Mouse (Mus musculus) hindbrain, embryonic 13.5 days (tissue): ENCODE results near the gene Mark3. TPM values are rescaled to one million over a fixed set of nuclear protein-coding genes. Genes with fewer than 3 reads are reported as not detected.

Experiments used
- ATAC-seq: fragments of 200-750 bp; cut with Nextera tagmentation; 2 replicates; pipeline ENCODE4 v1.8.0; 2017; ENCODE audit warnings: moderate TSS enrichment; ENCODE audit not compliant: low FRiP score
- H3K27ac ChIP-seq: fragments of 300-500 bp; sonication (generic); 2 replicates; pipeline ENCODE4 v1.5.1; 2015; ENCODE audit warnings: inconsistent platforms, mild to moderate bottlenecking, moderate library complexity
- H3K27me3 ChIP-seq: fragments of 300-500 bp; sonication (generic); 2 replicates; pipeline ENCODE4 v1.6.1; 2015; ENCODE audit warnings: mild to moderate bottlenecking, inconsistent platforms
- H3K36me3 ChIP-seq: fragments of 300-500 bp; sonication (generic); 2 replicates; pipeline ENCODE4 v1.6.1; 2015; ENCODE audit warnings: mild to moderate bottlenecking, inconsistent platforms
- H3K4me1 ChIP-seq: fragments of 300-500 bp; sonication (generic); replicated peaks from 2 replicates; pipeline ENCODE4 v1.6.1; 2015; ENCODE audit warnings: inconsistent platforms
- H3K4me2 ChIP-seq: fragments of 300-500 bp; sonication (generic); 2 replicates; pipeline ENCODE4 v1.6.1; 2015; ENCODE audit warnings: inconsistent platforms, mild to moderate bottlenecking, moderate library complexity
- H3K4me3 ChIP-seq: fragments of 300-500 bp; sonication (generic); 2 replicates; pipeline ENCODE4 v1.5.1; 2015; ENCODE audit warnings: mild to moderate bottlenecking, inconsistent platforms
- H3K9ac ChIP-seq: fragments of 300-500 bp; sonication (generic); 2 replicates; pipeline ENCODE4 v1.6.1; 2015; ENCODE audit warnings: mild to moderate bottlenecking, inconsistent platforms
- H3K9me3 ChIP-seq: fragments of 300-500 bp; sonication (generic); 2 replicates; pipeline ENCODE4 v1.6.1; 2016; ENCODE audit warnings: inconsistent platforms
- WGBS: fragments of 180-500 bp; shearing (Covaris S2); methylation state at CpG from one replicate; pipeline ENCODE4 v1.1.7; 2015; 5-methylcytosine and 5-hydroxymethylcytosine counted together
- polyA plus RNA-seq: library from polyadenylated mRNA; unstranded; fragments of >200 nt; fragmentation: Nextera tagmentation; extraction: Ambion mirVana; gene quantifications from 2 replicates; pipeline ENCODE4 v1.2.1, GENCODE M21; 2015

Gene Mark3
- polyA plus RNA-seq, 1 experiment from 2014 or later: 50.9 TPM

DNA sequence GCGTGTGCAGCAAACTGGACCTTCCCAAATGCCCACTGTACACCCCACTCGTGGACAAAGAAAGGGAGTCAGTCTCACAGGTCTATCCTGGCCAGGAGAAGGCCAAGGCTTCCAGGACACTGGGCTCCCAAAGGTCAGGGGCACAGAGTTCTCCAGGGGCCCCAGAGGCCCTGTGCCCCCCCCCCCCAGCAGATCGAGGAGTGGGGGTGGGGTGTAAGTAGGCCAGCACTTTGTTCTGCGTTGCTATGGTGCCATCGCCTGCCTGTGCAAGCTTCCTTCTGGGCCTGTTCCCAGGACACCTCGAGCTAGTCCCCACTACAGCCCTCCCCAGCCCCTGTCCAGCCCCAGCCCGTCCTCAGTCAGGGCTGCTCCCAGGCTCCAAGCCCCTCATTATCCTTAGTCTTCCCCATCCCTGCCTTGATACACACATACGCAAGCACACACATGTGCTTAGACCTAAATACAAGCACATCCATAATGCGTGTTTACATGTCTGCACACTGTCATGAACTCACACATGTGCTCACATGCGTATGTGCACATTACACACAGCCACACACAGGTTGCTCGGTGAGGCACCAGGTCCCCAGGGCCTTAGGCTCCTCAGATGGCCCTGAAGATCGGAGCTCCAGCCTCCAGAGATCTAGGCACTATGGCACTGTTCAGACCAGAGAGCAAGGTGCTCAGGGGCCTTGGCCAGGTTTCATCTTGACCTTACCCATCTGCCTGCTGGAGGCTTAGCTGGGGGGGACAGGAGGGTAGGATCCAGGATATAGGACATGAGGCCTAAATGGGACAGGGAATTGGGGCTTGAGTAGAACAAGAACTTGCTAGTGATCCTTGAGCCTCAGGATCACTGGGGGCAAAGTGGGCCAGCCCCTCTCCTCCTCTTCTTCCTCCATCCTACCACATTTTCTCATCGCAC lies 120.8 kb downstream of the Mark3 start:
- 23% methylated on average over 13 of the region's 13 CpGs for WGBS
- Histone ChIP-seq H3K4me3 (no peak overlapping the region), H3K4me2 (peak overlapping the region; percentile 31), H3K27me3 (no peaks in the 10 kb centered on the region), H3K9me3 (no peaks in the 10 kb centered on the region), H3K27ac (peak overlapping the region; percentile 93), H3K4me1 (peaks cover 64% of the 10 kb centered on the region), H3K9ac (peak overlapping the region; percentile 60; the same call in 1 of the 2 replicates), H3K36me3 (no peaks in the 10 kb centered on the region)
- peak; percentile 55 for ATAC-seq

DNA sequence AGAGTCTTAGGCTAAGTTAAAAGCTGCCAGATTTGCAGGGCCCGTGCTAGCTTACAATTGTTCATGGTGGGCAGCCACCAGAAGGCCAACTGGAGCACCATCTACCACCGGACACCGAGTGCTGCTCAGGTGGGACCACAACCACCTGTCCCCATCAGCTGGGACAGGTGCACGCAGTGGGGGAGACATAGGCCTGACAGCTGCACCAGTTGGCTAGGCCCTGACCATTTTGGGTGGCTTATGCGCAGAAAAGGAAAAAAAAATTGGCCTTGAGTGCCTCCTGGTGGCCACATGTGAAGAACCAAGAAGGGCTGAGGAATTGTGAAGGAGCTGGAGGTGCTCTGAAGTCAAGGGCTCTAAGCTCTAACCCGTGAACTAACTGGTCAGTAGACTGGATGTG lies 121.9 kb downstream of the Mark3 start:
- H3K27ac ChIP-seq: peak overlapping the region; percentile 93
- no peaks in the 10 kb centered on the region for H3K36me3 ChIP-seq
- 19% methylated on average over 6 of the region's 6 CpGs for WGBS
- no peak overlapping the region for H3K4me2 ChIP-seq
- no peak for ATAC-seq
- peaks cover 54% of the 10 kb centered on the region for H3K4me1 ChIP-seq
- no peak overlapping the region for H3K4me3 ChIP-seq
- no peaks in the 10 kb centered on the region for H3K27me3 ChIP-seq
- H3K9me3 ChIP-seq: no peaks in the 10 kb centered on the region
- H3K9ac ChIP-seq: peak overlapping the region; percentile 60; the same call in 1 of the 2 replicates

DNA sequence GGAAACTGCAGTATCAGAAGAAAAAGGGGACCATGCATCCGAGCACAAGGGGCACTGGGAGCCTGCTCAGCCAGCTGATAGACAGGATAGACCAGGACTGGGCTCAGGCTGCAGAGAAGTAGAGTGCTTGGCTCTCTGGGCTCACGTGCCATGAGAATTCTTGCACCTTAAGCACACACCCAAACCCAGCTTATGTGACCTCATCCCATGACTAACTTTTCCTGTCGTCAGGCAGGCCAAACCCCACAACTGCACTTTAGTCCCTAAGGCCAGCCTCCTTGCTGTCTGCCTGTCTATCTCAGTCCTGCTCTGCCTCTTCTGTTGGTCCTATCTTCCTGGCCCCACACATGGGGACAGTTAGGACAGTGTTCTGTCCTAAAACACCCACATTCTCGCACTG lies 123.4 kb downstream of the Mark3 start:
- H3K9me3 ChIP-seq: no peaks in the 10 kb centered on the region
- peaks cover 40% of the 10 kb centered on the region for H3K4me1 ChIP-seq
- no peaks in the 10 kb centered on the region for H3K27me3 ChIP-seq
- H3K27ac ChIP-seq: no peak overlapping the region
- no peaks in the 10 kb centered on the region for H3K36me3 ChIP-seq
- 62% methylated on average over 4 of the region's 4 CpGs for WGBS
- H3K4me3 ChIP-seq: no peak overlapping the region
- no peak overlapping the region for H3K9ac ChIP-seq
- no peak overlapping the region for H3K4me2 ChIP-seq
- no peak for ATAC-seq

DNA sequence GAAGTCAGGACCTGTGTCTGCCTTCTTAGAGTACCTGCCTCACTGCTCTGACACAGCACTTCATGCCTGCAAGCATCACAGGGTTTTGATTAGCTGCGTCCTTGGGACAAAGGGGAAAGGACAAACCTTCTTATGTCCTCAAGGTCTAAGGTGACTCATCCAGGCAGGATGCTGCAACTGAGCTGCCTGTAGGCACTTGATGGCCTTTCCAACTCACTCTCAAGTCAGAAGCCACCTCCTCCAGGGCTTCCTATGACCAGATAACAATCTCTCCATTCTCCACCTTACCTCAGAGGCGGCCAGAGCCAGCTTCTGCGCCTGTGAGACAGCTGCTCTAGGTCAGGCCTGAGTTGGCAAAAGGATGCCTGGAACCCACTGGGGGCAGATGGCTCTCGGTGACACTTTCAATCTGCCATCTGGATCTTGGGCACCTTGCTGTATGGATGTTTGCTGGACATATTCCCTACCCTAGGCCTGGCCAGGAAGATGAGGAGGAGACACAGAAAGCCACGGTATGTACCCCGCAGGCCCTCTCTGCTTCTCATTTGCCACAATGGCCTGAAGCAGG lies 124.1 kb downstream of the Mark3 start:
- no peak overlapping the region; the same call in 1 of the 2 replicates for H3K27ac ChIP-seq
- peak overlapping the region; percentile 53; the same call in 1 of the 2 replicates for H3K9ac ChIP-seq
- no peaks in the 10 kb centered on the region for H3K27me3 ChIP-seq
- no peaks in the 10 kb centered on the region for H3K9me3 ChIP-seq
- peaks cover 32% of the 10 kb centered on the region for H3K4me1 ChIP-seq
- ATAC-seq: no peak
- H3K4me2 ChIP-seq: no peak overlapping the region
- WGBS: 58% methylated on average over 6 of the region's 6 CpGs
- no peak overlapping the region for H3K4me3 ChIP-seq
- no peaks in the 10 kb centered on the region for H3K36me3 ChIP-seq

DNA sequence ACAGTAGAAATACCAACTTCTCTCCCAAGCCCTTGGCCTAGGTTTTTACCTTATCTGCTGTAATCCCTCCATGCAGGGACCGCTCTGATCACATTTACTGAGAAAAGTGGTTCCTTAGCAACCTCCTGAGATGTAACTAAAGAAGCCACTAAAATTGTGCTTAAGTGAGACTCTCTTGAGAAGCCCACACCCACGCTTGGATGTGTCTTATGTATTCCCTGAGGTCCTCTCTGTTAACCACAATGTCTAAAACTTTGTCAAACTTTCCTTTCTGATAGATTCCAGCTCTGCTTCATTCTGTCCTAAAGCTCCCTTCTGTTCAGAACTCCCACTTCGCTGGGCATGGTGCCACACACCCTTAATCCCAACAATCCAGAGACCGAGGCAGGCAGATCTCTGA lies 125.2 kb downstream of the Mark3 start:
- Histone ChIP-seq H3K9ac (no peak overlapping the region), H3K27me3 (no peaks in the 10 kb centered on the region), H3K27ac (no peak overlapping the region), H3K4me2 (no peak overlapping the region), H3K4me1 (peaks cover 24% of the 10 kb centered on the region), H3K9me3 (no peaks in the 10 kb centered on the region), H3K4me3 (no peak overlapping the region), H3K36me3 (no peaks in the 10 kb centered on the region)
- ATAC-seq: no peak
- WGBS: 89% methylated on average over 4 of the region's 4 CpGs

DNA sequence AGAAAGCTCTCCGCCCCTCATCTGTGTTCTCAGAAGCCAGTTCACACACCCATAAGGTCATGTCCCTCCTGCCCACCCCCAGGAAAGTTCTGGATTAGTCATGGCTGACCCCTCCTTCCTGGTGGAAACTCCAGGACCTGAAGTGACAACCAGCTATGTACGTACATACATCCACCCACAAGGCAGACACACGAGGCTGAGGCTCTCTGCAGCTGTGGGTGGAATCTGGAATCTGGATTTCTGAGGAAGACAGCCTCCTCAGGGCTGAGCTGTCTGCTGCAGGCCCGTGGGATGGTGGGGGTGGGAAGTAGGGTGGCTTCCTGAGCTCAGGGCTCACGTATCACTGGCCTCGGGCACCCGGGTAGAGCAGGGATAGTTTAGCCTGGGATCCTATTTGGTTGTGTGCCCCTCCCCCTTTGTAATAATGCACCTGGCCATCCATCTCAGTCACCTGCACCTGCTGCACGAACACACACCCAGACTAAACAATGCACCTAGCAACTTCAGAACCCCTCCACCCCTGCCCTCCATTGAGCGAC lies 126.7 kb downstream of the Mark3 start:
- no peaks in the 10 kb centered on the region for H3K27me3 ChIP-seq
- peaks cover 2% of the 10 kb centered on the region; the same call in 1 of the 2 replicates for H3K36me3 ChIP-seq
- no peak overlapping the region for H3K27ac ChIP-seq
- H3K9ac ChIP-seq: peak overlapping the region; percentile 10; the same call in 1 of the 2 replicates
- H3K4me3 ChIP-seq: no peak overlapping the region
- no peaks in the 10 kb centered on the region for H3K9me3 ChIP-seq
- WGBS: 72% methylated on average over 9 of the region's 9 CpGs
- no peak for ATAC-seq
- H3K4me1 ChIP-seq: peaks cover 17% of the 10 kb centered on the region
- H3K4me2 ChIP-seq: no peak overlapping the region

DNA sequence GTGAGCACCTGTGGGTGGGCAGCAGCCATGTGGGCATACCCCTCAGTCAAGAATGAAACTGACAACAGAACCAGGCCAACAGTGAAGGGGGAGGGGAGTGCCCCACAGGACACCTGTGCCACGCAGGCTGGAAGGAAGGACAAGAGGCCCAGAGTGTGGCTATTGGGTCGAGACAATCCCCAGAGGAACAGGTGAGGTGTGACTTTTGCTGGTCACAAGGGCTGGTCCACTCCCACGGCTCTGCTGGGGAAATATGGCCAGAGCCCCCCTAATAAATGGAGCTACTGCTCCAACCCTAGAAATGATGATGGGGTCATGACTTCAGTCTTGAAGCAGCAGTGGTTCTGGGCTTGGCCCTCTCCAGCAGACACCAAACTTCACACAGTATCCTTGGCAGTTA lies 129.0 kb downstream of the Mark3 start:
- Histone ChIP-seq H3K36me3 (peaks cover 15% of the 10 kb centered on the region), H3K27ac (no peak overlapping the region), H3K4me2 (no peak overlapping the region), H3K9ac (no peak overlapping the region), H3K27me3 (no peaks in the 10 kb centered on the region), H3K4me3 (no peak overlapping the region), H3K9me3 (no peaks in the 10 kb centered on the region), H3K4me1 (peaks cover 14% of the 10 kb centered on the region)
- ATAC-seq: no peak
- WGBS: 83% methylated on average over 3 of the region's 3 CpGs

DNA sequence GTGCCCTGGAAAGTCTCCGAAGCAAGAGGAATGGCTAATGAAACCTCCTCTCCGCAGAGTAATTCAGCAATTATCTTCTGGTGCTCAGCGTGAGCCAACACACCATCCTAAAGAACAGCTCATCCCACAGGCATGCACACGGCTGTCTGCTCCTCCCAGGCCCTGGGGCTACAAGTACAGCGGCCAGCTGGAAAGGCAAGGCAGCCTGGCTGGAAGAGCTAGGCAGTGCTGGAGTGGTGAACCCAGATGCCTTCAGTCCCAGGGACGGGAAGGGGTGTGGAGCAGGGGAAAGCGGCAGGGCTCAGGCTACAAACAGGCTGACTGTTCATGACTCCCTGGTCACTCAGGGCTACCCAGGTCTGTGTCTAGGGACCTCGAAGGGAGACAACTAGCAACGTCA lies 130.3 kb downstream of the Mark3 start:
- peaks cover 27% of the 10 kb centered on the region for H3K36me3 ChIP-seq
- ATAC-seq: peak; percentile 36; the same call in 1 of the 2 replicates
- H3K27me3 ChIP-seq: no peaks in the 10 kb centered on the region
- no peak overlapping the region for H3K4me3 ChIP-seq
- no peak overlapping the region for H3K4me2 ChIP-seq
- H3K27ac ChIP-seq: peak overlapping the region; percentile 67
- peaks cover 10% of the 10 kb centered on the region for H3K4me1 ChIP-seq
- 0 out of 2 replicates have a peak overlapping the region, but pooled peaks have one; percentile 15 for H3K9ac ChIP-seq
- no peaks in the 10 kb centered on the region for H3K9me3 ChIP-seq
- 52% methylated on average over 9 of the region's 9 CpGs for WGBS

DNA sequence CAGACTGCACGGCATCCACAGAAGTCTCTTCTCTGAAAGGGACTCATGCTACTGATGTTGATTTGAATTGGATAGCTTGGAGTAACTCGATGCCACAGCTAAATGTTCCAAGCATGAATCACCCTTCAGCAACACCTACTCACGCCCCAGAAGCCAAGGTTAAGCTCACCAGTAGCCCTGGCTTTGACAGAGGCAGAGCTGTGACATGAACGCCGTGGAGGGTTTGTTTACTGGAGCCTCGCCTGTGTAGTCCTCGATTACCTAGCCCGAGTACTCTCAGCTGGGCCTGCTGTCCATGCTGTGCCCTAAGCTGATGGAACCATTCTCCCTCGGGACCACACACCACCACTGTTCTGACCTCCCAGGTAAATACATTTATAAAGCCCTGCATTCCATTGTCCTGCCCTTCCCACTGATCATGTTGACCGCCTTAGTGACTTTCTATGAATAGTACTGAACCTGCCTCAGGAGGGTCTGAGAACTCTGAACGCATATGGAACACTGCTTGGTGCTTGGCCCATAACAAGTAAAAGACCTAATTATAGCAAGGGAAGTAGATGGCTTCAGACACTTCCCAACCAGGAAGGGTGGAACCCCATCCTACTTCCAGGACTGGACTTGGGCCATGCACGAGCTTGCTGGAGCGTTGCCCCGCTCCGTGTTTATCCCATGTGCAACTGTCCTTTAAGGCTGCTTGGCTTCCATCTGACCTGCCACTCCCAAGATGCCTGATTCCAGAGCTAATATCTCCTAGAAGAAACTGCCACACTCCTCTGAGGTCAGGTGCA lies 131.1 kb downstream of the Mark3 start:
- Histone ChIP-seq H3K4me3 (no peak overlapping the region), H3K9me3 (no peaks in the 10 kb centered on the region), H3K4me2 (no peak overlapping the region), H3K36me3 (peaks cover 35% of the 10 kb centered on the region), H3K27me3 (no peaks in the 10 kb centered on the region), H3K27ac (peak overlapping the region; percentile 67), H3K4me1 (peaks cover 10% of the 10 kb centered on the region), H3K9ac (0 out of 2 replicates have a peak overlapping the region, but pooled peaks have one; percentile 15)
- WGBS: 79% methylated on average over 15 of the region's 15 CpGs
- ATAC-seq: no peak
